Mouse (Mus musculus): ENCODE measurements at regions not wholly inside any gene's neighbourhood (a gene's known extent, or its start where the extent isn't known, plus 50 kb on each side); places are given as distances from the start of the nearest gene placed in this dataset.

DNA sequence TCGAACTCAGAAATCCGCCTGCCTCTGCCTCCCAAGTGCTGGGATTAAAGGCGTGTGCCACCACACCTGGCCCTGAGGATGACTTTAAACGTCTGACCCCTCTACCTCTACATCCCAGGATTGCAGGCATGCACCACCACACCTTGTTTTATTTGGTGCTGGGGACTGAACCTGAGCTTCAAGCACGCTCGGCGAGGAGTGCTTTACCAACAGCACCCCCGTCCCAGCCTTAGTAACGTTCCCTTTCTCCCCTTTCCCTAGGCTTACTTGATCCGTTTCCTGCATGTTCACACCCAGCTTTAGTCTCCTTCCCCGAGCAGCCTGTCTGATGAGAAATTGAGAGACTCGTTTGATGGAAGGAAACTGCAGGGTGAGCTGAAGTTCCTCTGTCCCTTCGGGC lies 157.5 kb downstream of the Evx1 start:
- DNase-seq (ENCODE audit: extremely low read depth), result no peak
- 0 out of 4 replicates have a peak, but pooled peaks cover 0 to 4% of the 10 kb centered on the region in 2 experiments for H3K4me1 ChIP-seq (ENCODE audit: control insufficient read depth in 1 of 2, insufficient read depth in 2 of 2)
- no peaks in the 10 kb centered on the region for H3K36me3 ChIP-seq (replicated peaks in 1 of 2; ENCODE audit: control insufficient read depth in 1 of 2, insufficient read depth in 1 of 2, low read length in 1 of 2)
- H3K9me3 ChIP-seq (replicated peaks; ENCODE audit: low read length), result no peaks in the 10 kb centered on the region
- H3K4me3 ChIP-seq (replicated peaks in 1 of 3; ENCODE audit: low read depth in 2 of 3, low read length in 2 of 3, poor library complexity in 1 of 3), result no peak overlapping the region
- H3K79me2 ChIP-seq (replicated peaks; ENCODE audit: control insufficient read depth, extremely low read depth, insufficient read depth, poor library complexity, severe bottlenecking), result no peaks in the 10 kb centered on the region
- in situ Hi-C loops (cut with MboI; ENCODE audit: low pct_ligation_motif_present, low pct_unique_long_range_greater_than_20kb, low sequenced_read_pairs), result no loop called here
- no peaks in the 10 kb centered on the region for H3K27me3 ChIP-seq (replicated peaks)
- no peak for TF ChIP-seq JUN (IDR thresholded peaks at IDR 0.05; ENCODE audit: insufficient read depth, low read depth, low read length)
- no peak overlapping the region for H3K27ac ChIP-seq (ENCODE audit: insufficient read depth, low read depth)
- H3K4me2 ChIP-seq (ENCODE audit: insufficient read depth, low read depth, poor library complexity, severe bottlenecking), result no peak overlapping the region
- no peak overlapping the region for H3K9ac ChIP-seq (ENCODE audit: insufficient read depth, low read depth)
- dilution Hi-C loops (cut with MboI; ENCODE audit: extremely low pct_ligation_motif_present, extremely low pct_unique_long_range_greater_than_20kb, low sequenced_read_pairs), result no loop called here

DNA sequence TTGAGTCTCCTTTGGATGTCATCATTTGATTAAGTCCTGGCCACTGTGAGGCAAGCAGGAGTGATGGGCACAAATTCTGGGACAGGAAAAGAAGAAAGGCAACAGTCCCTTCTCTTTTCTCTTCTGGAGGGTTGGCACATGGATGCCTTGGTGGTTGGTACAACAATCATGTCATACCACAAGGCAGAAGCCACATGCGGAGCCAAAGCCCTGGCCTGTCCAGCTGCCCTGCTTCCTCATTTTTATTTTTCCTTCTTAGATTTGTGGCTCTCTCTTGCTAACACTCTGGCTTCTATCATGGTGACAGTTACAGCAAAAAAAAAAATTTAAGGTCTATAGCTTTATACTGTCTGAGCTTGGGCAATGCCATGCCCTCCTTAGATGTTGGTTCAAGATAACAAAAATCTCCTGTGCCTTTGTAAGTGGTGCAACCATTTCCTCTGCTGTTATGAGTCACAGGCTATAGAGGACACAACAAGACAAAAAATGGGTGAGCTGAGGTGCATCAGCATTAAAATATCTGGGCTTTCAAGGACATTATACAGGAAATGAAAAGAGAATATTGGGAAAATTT lies 158.2 kb downstream of the Evx1 start:
- dilution Hi-C loops (cut with MboI; ENCODE audit: extremely low pct_ligation_motif_present, extremely low pct_unique_long_range_greater_than_20kb, low sequenced_read_pairs), result no loop called here
- H3K9ac ChIP-seq (ENCODE audit: insufficient read depth, low read depth), result no peak overlapping the region
- no peaks in the 10 kb centered on the region for H3K79me2 ChIP-seq (replicated peaks; ENCODE audit: control insufficient read depth, extremely low read depth, insufficient read depth, poor library complexity, severe bottlenecking)
- no peak overlapping the region for H3K4me2 ChIP-seq (ENCODE audit: insufficient read depth, low read depth, poor library complexity, severe bottlenecking)
- H3K36me3 ChIP-seq (replicated peaks in 1 of 2; ENCODE audit: control insufficient read depth in 1 of 2, insufficient read depth in 1 of 2, low read length in 1 of 2), result no peaks in the 10 kb centered on the region
- in situ Hi-C loops (cut with MboI; ENCODE audit: low pct_ligation_motif_present, low pct_unique_long_range_greater_than_20kb, low sequenced_read_pairs), result no loop called here
- H3K4me3 ChIP-seq (replicated peaks in 1 of 3; ENCODE audit: low read depth in 2 of 3, low read length in 2 of 3, poor library complexity in 1 of 3), result no peak overlapping the region
- no peak for DNase-seq (ENCODE audit: extremely low read depth)
- TF ChIP-seq BHLHE40 (IDR thresholded peaks at IDR 0.05; ENCODE audit: low read depth, low read length) (no peak), PAX5 (IDR thresholded peaks at IDR 0.05; ENCODE audit: low read length) (no peak), USF1 (IDR thresholded peaks at IDR 0.05; ENCODE audit: low read depth, low read length) (no peak), POLR2A (IDR thresholded peaks at IDR 0.05; ENCODE audit: low read depth, low read length) (no peak), KAT2A (IDR thresholded peaks at IDR 0.05; ENCODE audit: insufficient replicate concordance, low read length) (no peak), RCOR1 (conservative IDR thresholded peaks at IDR 0.05; ENCODE audit: low read depth, low read length) (no peak), CHD2 (IDR thresholded peaks at IDR 0.05; ENCODE audit: low read length) (no peak), ELF1 (IDR thresholded peaks at IDR 0.05; ENCODE audit: low read depth, low read length) (no peak), ETS1 (conservative IDR thresholded peaks at IDR 0.05; ENCODE audit: low read depth, low read length) (no peak), IRF4 (IDR thresholded peaks at IDR 0.05; ENCODE audit: low read depth, low read length) (no peak), MEF2A (IDR thresholded peaks at IDR 0.05; ENCODE audit: borderline replicate concordance, low read depth, low read length) (no peak), JUND (conservative IDR thresholded peaks at IDR 0.05; ENCODE audit: low read depth, low read length) (no peak), TBP (conservative IDR thresholded peaks at IDR 0.05; ENCODE audit: low read depth, low read length) (no peak), USF2 (conservative IDR thresholded peaks at IDR 0.05; ENCODE audit: low read depth, low read length) (no peak), SIN3A (IDR thresholded peaks at IDR 0.05; ENCODE audit: low read length) (no peak), POLR2AphosphoS2 (IDR thresholded peaks at IDR 0.05; ENCODE audit: low read depth, low read length) (no peak), TCF12 (IDR thresholded peaks at IDR 0.05; ENCODE audit: low read depth, low read length) (no peak), JUN (IDR thresholded peaks at IDR 0.05; ENCODE audit: insufficient read depth, low read depth, low read length) (no peak), CTCF (conservative IDR thresholded peaks at IDR 0.05 in 1 of 2, IDR thresholded peaks at IDR 0.05 in 1 of 2; ENCODE audit: low read depth in 2 of 2, low read length in 2 of 2) (no peak), MYC (IDR thresholded peaks at IDR 0.05; ENCODE audit: low read depth, low read length) (no peak)
- no peak overlapping the region for H3K27ac ChIP-seq (ENCODE audit: insufficient read depth, low read depth)
- H3K27me3 ChIP-seq (replicated peaks), result no peaks in the 10 kb centered on the region
- H3K9me3 ChIP-seq (replicated peaks; ENCODE audit: low read length), result no peaks in the 10 kb centered on the region
- 0 out of 4 replicates have a peak, but pooled peaks cover 0 to 4% of the 10 kb centered on the region in 2 experiments for H3K4me1 ChIP-seq (ENCODE audit: control insufficient read depth in 1 of 2, insufficient read depth in 2 of 2)

All from CH12.LX (cell line).